Mouse (Mus musculus) embryonic fibroblast, embryonic 13.5 days (primary cell): ENCODE data around the gene Pgap1.

ENCODE experiments used
- CTCF ChIP-seq: IDR thresholded peaks from 2 replicates; pipeline ENCODE4 v1.5.1; 2011; ENCODE audit warnings: mild to moderate bottlenecking, control low read depth, low read length, moderate library complexity, borderline replicate concordance; ENCODE audit not compliant: insufficient read depth
- POLR2A ChIP-seq: IDR thresholded peaks from 2 replicates; pipeline ENCODE4 v1.6.1; 2011; ENCODE audit warnings: low read depth, mild to moderate bottlenecking, control low read depth, low read length, moderate library complexity

- no peak for TF ChIP-seq CTCF
- TF ChIP-seq POLR2A, result no peak
Measured at GRCm38 (mm10) chr1:54467366-54467765, 90.1 kb downstream of the Pgap1 start.
